Mouse (Mus musculus) B cell, adult 67 days (primary cell): ENCODE data around the gene 4930535I16Rik. TPM values are rescaled to one million over a fixed set of nuclear protein-coding genes. Genes with fewer than 3 reads are reported as not detected.

Experiments used
- total RNA-seq, 2 experiments: library from RNA; stranded (reverse); gene quantifications; 4 replicates each; pipeline ENCODE4 v1.2.4; 2023

Gene 4930535I16Rik
- 1 to 10 TPM in 1 of 2 experiments, not detected in 1; 2.5 TPM for total RNA-seq

DNA sequence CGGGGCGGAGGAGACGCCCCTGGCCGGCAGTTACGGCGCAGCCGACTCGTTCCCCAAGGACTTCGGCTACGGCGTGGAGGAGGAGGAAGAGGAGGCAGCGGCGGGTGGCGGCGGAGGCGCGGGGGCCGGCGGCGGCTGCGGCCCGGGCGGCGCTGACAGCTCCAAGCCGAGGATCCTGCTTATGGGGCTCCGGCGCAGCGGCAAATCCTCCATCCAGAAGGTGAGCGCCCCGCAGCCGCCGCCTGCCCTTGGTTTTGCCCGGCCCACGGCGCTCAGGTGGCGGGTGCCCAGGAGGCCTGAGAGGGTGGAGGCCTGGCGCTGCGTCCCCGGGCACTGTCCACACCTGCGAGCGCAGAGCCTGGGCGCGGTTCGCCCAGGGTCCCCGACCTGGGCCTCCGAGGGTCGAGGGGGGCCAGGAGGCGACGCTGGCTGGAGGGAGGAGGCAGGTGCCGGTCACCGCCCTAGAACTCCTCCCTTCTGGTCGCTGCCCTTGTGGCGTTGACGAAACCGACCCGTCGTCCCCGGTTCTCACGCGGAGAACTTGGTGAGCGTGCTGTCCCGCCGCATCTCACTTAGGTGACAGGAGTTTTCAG is at the start of gene 4930535I16Rik:
Gene 4930535I16Rik (minus strand): TSS at position 475 of the 593 bp plus-strand sequence.

DNA sequence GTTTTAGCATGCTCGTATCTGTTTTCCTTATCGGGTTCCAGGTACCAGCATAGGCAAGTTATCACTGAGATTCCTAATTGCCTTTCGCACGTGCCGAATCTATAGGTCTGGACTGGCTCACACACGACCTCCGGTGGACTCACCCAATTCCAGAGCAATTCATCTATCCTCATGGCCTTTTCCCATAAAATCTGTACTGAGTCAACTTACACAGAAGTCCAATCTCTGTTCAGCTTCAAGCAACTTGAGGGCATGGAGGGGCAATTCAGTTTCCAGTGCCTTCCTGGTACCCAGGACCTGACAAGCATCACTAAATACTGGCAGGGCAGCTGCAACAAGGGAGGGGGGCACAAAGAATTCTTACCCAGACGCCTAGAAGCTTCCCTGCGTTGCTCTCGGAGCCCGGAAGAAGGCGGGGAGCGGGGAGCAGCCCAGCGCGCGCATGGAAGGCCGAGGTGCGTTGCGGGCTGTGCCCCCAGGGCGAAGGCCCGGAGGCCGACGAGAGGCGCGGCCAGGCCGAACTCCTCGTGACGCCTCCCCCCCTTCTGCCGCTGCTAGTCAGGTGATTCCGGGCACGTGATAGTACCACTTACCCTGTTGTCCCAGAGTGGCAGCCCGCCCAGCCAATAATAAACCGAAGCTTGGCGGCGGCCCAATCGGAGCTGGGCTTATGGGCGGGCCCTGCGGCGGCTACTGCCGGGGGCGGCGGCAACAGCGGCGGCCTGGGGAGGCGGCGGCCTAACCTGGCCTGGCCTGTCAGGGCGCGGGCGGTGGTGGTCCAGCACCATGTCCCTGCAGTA is 874 bp downstream of the 4930535I16Rik start, which contains the start of gene Rragc:
Gene Rragc (plus strand): TSS at position 699 of the 800 bp plus-strand sequence.

DNA sequence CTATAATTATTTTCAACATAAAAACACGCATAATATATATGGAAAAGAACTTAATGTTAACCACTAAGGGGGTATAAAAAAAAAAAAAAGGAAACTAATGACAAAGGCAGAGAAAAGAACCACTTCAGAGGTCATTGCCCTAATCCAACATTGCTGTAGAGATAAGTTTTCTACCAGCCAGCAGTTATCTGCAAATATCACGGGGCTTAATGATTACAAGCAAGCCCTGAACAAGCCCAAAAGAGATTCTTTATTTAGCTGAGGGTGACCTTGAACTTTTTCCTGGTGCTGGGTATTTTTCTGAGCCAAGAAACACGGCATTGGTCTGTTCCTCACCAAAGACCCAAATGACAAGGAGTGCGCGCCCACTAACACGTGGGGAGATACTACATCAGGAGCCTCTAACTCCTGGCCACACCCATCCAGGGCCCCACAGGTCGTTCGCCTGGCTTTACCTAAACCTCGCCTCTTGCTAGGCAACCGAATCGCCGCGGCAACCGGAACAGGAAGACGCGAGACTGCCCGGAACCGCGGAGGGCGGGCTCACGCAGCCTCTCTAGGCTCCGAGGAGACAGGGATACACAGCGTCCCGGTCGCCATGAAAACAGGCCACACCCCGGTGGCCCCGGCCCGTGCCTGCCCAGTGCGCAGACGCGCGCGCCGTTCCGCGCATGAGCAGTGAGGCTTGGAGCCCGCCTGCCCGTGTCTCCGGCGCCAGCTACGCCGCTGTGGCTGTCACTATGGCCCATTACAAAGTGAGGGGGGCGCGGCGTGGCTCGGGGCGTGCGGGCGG is 13.3 kb downstream of the 4930535I16Rik start, which contains the start of gene Mycbp:
Gene Mycbp (plus strand): TSS at position 500 of the 793 bp plus-strand sequence.

Other genes starting within 250 kb of the 4930535I16Rik start
- gene Macf1, start 233.7 kb downstream of the 4930535I16Rik start, total RNA-seq: 100 to 1,000 TPM; 743 to 746 TPM
- 10 to 100 TPM; 32.4 to 38.9 TPM for gene Ndufs5, start 199.8 kb downstream of the 4930535I16Rik start, total RNA-seq
- gene Akirin1, start 167.7 kb downstream of the 4930535I16Rik start, total RNA-seq: 10 to 100 TPM; 61.1 to 67.0 TPM
- gene Rhbdl2, start 130.1 kb downstream of the 4930535I16Rik start, total RNA-seq: not detected
- gene 4933427I04Rik, start 58.3 kb downstream of the 4930535I16Rik start, total RNA-seq: under 1 TPM in 1 of 2 experiments, not detected in 1; 0.24 TPM
- 10 to 100 TPM; 18.4 to 23.4 TPM for gene Mycbp, start 13.2 kb downstream of the 4930535I16Rik start, total RNA-seq
- gene Rragc, start 576 bp downstream of the 4930535I16Rik start, total RNA-seq: 100 to 1,000 TPM in 1 of 2 experiments, 10 to 100 TPM in 1; 89.3 to 101 TPM